Comparison of ENCODE assay signal across 17 mouse cellular contexts in the genomic region with DNA sequence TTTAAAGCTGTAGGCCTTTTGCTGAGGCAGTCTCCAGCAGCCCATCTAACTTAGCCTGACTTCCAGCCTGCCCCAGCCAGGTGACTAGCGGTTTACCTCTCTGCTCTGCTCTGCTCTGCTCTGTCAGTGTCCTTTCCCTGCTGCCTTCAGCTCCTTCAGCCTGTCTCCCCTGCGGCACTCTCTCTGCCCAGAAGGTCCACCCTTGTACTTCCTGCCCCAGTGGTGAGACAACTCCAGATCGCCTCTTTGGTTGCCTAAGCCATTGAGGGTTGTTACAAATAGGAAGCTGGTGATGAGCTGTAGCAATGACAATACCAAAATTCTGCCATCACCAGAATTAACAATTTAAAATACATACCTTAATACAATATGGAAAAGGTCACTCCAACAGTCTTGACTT. TPM values are rescaled to one million over a fixed set of nuclear protein-coding genes. Genes with fewer than 3 reads are reported as not detected.
A peak's percentile ranks its signal among the peaks of the same experiment; 100 is the strongest.
DNase-seq lines count a peak whose midpoint lies in the region; ATAC-seq lines count a peak whose summit lies in the region.
"Had no signal": no experiment of that assay in that cellular context is flagged by ENCODE, and none has a peak within 500 bp of the region (broad histone marks: within the 10 kb centered on the region; RNA-seq: fewer than 3 reads in every experiment).

No protein-coding gene starts in this region.

- DNase-seq in 416B (ENCODE audit: low read depth) (peak; percentile 56), adipocyte (ENCODE audit: low spot score) (peak; percentile 37)
- DNase-seq in frontal cortex, postnatal 36 days (ENCODE audit: low spot score in 2 of 2) = no peak
- no peak for DNase-seq in urinary bladder, postnatal 10 days (ENCODE audit: low spot score)
- no peak for DNase-seq in embryo, embryonic 11 days
- DNase-seq: adrenal gland, postnatal 14 days; B cell, adult 2 months; cerebellum, adult 2 months; cerebellum, postnatal 14 days; forebrain, postnatal 0 days; gastrocnemius, postnatal 36 days; heart, postnatal 36 days had no signal

- peak; percentile 70 for ATAC-seq in granulocyte monocyte progenitor cell, adult 5-6 weeks (replicated peaks; ENCODE audit: poor library complexity, severe bottlenecking)
- peak; percentile 75 for ATAC-seq in megakaryocyte progenitor cell, adult 5-6 weeks (replicated peaks; ENCODE audit: poor library complexity)
- ATAC-seq: CD4-positive, CD25-positive, alpha-beta regulatory T cell, adult 4 months; forebrain, embryonic 13.5 days; forebrain, postnatal 0 days; intestine, embryonic 16.5 days had no signal

RNA-seq across cellular contexts. Expression of a gene that starts 14.3 kb away (rescaled TPM):
- not detected in 2 replicates for total RNA-seq in granulocyte monocyte progenitor cell, adult 5-6 weeks (2014; fragmentation: Nextera tagmentation)
- total RNA-seq in granulocyte monocyte progenitor cell, adult 5-6 weeks (2017) = not detected in 2 replicates
- total RNA-seq in megakaryocyte progenitor cell, adult 5-6 weeks (2015) = 1.0 and 2.2 TPM in 2 replicates
- total RNA-seq in megakaryocyte progenitor cell, adult 5-6 weeks (2017) = 0.61 and 0.83 TPM in 2 replicates

RNA-seq across cellular contexts. Expression of a gene that starts 16.2 kb away (rescaled TPM):
- 125 and 137 TPM in 2 replicates for total RNA-seq in granulocyte monocyte progenitor cell, adult 5-6 weeks (2014; fragmentation: Nextera tagmentation)
- total RNA-seq in granulocyte monocyte progenitor cell, adult 5-6 weeks (2017) = 64.1 and 69.6 TPM in 2 replicates
- total RNA-seq in megakaryocyte progenitor cell, adult 5-6 weeks (2015) = 140 and 141 TPM in 2 replicates
- 54.8 and 57.9 TPM in 2 replicates for total RNA-seq in megakaryocyte progenitor cell, adult 5-6 weeks (2017)

RNA-seq across cellular contexts. Expression of a gene that starts 59.2 kb away (rescaled TPM):
- total RNA-seq in granulocyte monocyte progenitor cell, adult 5-6 weeks (2014; fragmentation: Nextera tagmentation) = 132 and 145 TPM in 2 replicates
- total RNA-seq in granulocyte monocyte progenitor cell, adult 5-6 weeks (2017) = 123 and 133 TPM in 2 replicates
- total RNA-seq in megakaryocyte progenitor cell, adult 5-6 weeks (2015) = 152 and 189 TPM in 2 replicates
- 115 and 156 TPM in 2 replicates for total RNA-seq in megakaryocyte progenitor cell, adult 5-6 weeks (2017)

Comparison
In these comparisons a context has a peak if more than half of its experiments do, and no peak if none do; other contexts are left out.
1. DNase-seq: peak in 416B (single experiment) and adipocyte (single experiment); none in frontal cortex, postnatal 36 days (0 of 2), urinary bladder, postnatal 10 days (single experiment) and embryo, embryonic 11 days (single experiment).